Mouse (Mus musculus) heart, postnatal 25 days (tissue): Measurements from ENCODE around the gene Eml2. TPM values are rescaled to one million over a fixed set of nuclear protein-coding genes. Genes with fewer than 3 reads are reported as not detected.

Experiments used
- DNase-seq: peaks from one replicate; pipeline ENCODE4 v3.0.0; 2022; ENCODE audit warnings: low spot score
- intact Hi-C: fragments of 180-260 bp; cut with DNase I; formaldehyde crosslinking; loops from one replicate; pipeline ENCODE4 v1.15.1; 2025
- total RNA-seq, 2 experiments: library from RNA; stranded (reverse); gene quantifications; 2 replicates each; pipeline ENCODE4 v1.2.3; 2021

Gene Eml2
- total RNA-seq, 2 experiments from 2014 or later, result 37.1 to 37.8 TPM

- intact Hi-C loops, result no loop called here
- no peak for DNase-seq
These were observed 18.5 kb downstream of the Eml2 start for GRCm38 (mm10) chr7:19194676-19195075.

GRCm38 (mm10) chr7:19196676-19197075 is 20.5 kb downstream of the Eml2 start:
- intact Hi-C loops, result loop anchor here (1.0 kb wide), 1 partner anchor 18 kb away; no protein-coding TSS in a partner anchor
- no peak for DNase-seq

- intact Hi-C loops, result no loop called here
- no peak for DNase-seq
These were observed 21.8 kb downstream of the Eml2 start for GRCm38 (mm10) chr7:19197985-19198384.

- intact Hi-C loops, result loop anchor here (10.0 kb wide), 1 partner anchor 47 kb away; no protein-coding TSS in a partner anchor
- no peak for DNase-seq
These were observed 25.4 kb downstream of the Eml2 start for GRCm38 (mm10) chr7:19201660-19202059.

GRCm38 (mm10) chr7:19202065-19202850 is 26.0 kb downstream of the Eml2 start:
- intact Hi-C loops, result loop anchor here (10.0 kb wide), 1 partner anchor 47 kb away; no protein-coding TSS in a partner anchor
- DNase-seq, result no peak

- no peak for DNase-seq
- intact Hi-C loops, result loop anchor here (2.0 to 10.0 kb wide), 2 partner anchors 30 to 54 kb away; no protein-coding TSS in a partner anchor
These were observed 32.1 kb downstream of the Eml2 start for GRCm38 (mm10) chr7:19208201-19208910.

- no peak for DNase-seq
- intact Hi-C loops, result loop anchor here (2.0 to 10.0 kb wide), 2 partner anchors 30 to 54 kb away; no protein-coding TSS in a partner anchor
These were observed 32.8 kb downstream of the Eml2 start for GRCm38 (mm10) chr7:19208944-19209472.

GRCm38 (mm10) chr7:19209494-19209893 is 33.3 kb downstream of the Eml2 start:
- intact Hi-C loops, result loop anchor here (2.0 to 10.0 kb wide), 2 partner anchors 31 to 55 kb away; no protein-coding TSS in a partner anchor
- DNase-seq, result no peak

- DNase-seq, result no peak
- intact Hi-C loops, result no loop called here
These were observed 33.8 kb downstream of the Eml2 start for GRCm38 (mm10) chr7:19210010-19210409.

GRCm38 (mm10) chr7:19211041-19211675 is 34.9 kb downstream of the Eml2 start:
- intact Hi-C loops, result no loop called here
- no peak for DNase-seq

- DNase-seq, result peak; percentile 47
- intact Hi-C loops, result no loop called here
These were observed 36.0 kb downstream of the Eml2 start, which contains the start of gene Gpr4 for GRCm38 (mm10) chr7:19211996-19212755. TSS of gene Gpr4 (plus strand) at chr7:19212538.

GRCm38 (mm10) chr7:19213385-19213784 is 37.2 kb downstream of the Eml2 start:
- no peak for DNase-seq
- intact Hi-C loops, result no loop called here

- intact Hi-C loops, result no loop called here
- DNase-seq, result no peak
These were observed 38.1 kb downstream of the Eml2 start for GRCm38 (mm10) chr7:19214369-19214768.

GRCm38 (mm10) chr7:19214940-19215339 is 38.7 kb downstream of the Eml2 start:
- intact Hi-C loops, result no loop called here
- no peak for DNase-seq

GRCm38 (mm10) chr7:19217492-19217891 is 41.3 kb downstream of the Eml2 start:
- intact Hi-C loops, result no loop called here
- DNase-seq, result no peak

- no peak for DNase-seq
- intact Hi-C loops, result no loop called here
These were observed 41.7 kb downstream of the Eml2 start for GRCm38 (mm10) chr7:19217944-19218343.

GRCm38 (mm10) chr7:19220061-19220460 is 43.8 kb downstream of the Eml2 start:
- intact Hi-C loops, result no loop called here
- DNase-seq, result no peak

GRCm38 (mm10) chr7:19222189-19222588 is 46.0 kb downstream of the Eml2 start:
- intact Hi-C loops, result no loop called here
- DNase-seq, result no peak

GRCm38 (mm10) chr7:19222875-19223274 is 46.7 kb downstream of the Eml2 start:
- DNase-seq, result no peak
- intact Hi-C loops, result no loop called here
